Mouse (Mus musculus): ENCODE data around the gene Stard13. TPM values are rescaled to one million over a fixed set of nuclear protein-coding genes. Genes with fewer than 3 reads are reported as not detected.

Stard13 gene
- total and polyA plus RNA-seq, 2 experiments: 7.8 to 21.3 TPM

GRCm38 (mm10) chr5:151069569-151069968 is 164.1 kb downstream of the Stard13 start:
- peaks cover 28% of the 10 kb centered on the region for H3K36me3 ChIP-seq (ENCODE audit: control insufficient read depth, insufficient read depth, low read length)
- 88% methylated on average over 2 of the region's 2 CpGs for WGBS
- no peaks in the 10 kb centered on the region; the same call in 1 of the 2 replicates for H3K79me2 ChIP-seq (ENCODE audit: control insufficient read depth, insufficient read depth, low read length)
- no peaks in the 10 kb centered on the region for H3K4me1 ChIP-seq (ENCODE audit: control insufficient read depth, insufficient read depth, low read length)
- no peak overlapping the region for H3K27ac ChIP-seq (replicated peaks; ENCODE audit: insufficient read depth, low read depth, low read length)
- no peak for DNase-seq (ENCODE audit: extremely low read depth, low read depth, low spot score)
- TF ChIP-seq POLR2A (IDR thresholded peaks at IDR 0.05; ENCODE audit: extremely low read depth, insufficient read depth, low read length) (no peak), CTCF (IDR thresholded peaks at IDR 0.05; ENCODE audit: low read depth, low read length) (no peak)
- no peaks in the 10 kb centered on the region for H3K27me3 ChIP-seq (ENCODE audit: control insufficient read depth, insufficient read depth, low read length)
- H3K9ac ChIP-seq (ENCODE audit: low read depth, low read length): no peak overlapping the region
- no peak overlapping the region for H3K4me3 ChIP-seq (ENCODE audit: insufficient read depth, low read depth, low read length)

GRCm38 (mm10) chr5:151066016-151066415 is 167.6 kb downstream of the Stard13 start:
- Histone ChIP-seq H3K36me3 (ENCODE audit: control insufficient read depth, insufficient read depth, low read length) (peaks cover 36% of the 10 kb centered on the region), H3K4me1 (ENCODE audit: control insufficient read depth, insufficient read depth, low read length) (peaks cover 3% of the 10 kb centered on the region; the same call in 1 of the 2 replicates), H3K79me2 (ENCODE audit: control insufficient read depth, insufficient read depth, low read length) (no peaks in the 10 kb centered on the region), H3K9ac (ENCODE audit: low read depth, low read length) (no peak overlapping the region), H3K27me3 (ENCODE audit: control insufficient read depth, insufficient read depth, low read length) (no peaks in the 10 kb centered on the region), H3K4me3 (ENCODE audit: insufficient read depth, low read depth, low read length) (no peak overlapping the region), H3K27ac (replicated peaks; ENCODE audit: insufficient read depth, low read depth, low read length) (no peak overlapping the region)
- 90% methylated on average over 5 of the region's 5 CpGs for WGBS
- TF ChIP-seq POLR2A (IDR thresholded peaks at IDR 0.05; ENCODE audit: extremely low read depth, insufficient read depth, low read length) (no peak), CTCF (IDR thresholded peaks at IDR 0.05; ENCODE audit: low read depth, low read length) (no peak)
- no peak for DNase-seq (ENCODE audit: extremely low read depth, low read depth, low spot score)

- peaks cover 7% of the 10 kb centered on the region; the same call in 1 of the 2 replicates for H3K4me1 ChIP-seq (ENCODE audit: control insufficient read depth, insufficient read depth, low read length)
- H3K27me3 ChIP-seq (ENCODE audit: control insufficient read depth, insufficient read depth, low read length): no peaks in the 10 kb centered on the region
- H3K79me2 ChIP-seq (ENCODE audit: control insufficient read depth, insufficient read depth, low read length): no peaks in the 10 kb centered on the region
- H3K36me3 ChIP-seq (ENCODE audit: control insufficient read depth, insufficient read depth, low read length): peaks cover 32% of the 10 kb centered on the region
- no peak overlapping the region for H3K4me3 ChIP-seq (ENCODE audit: insufficient read depth, low read depth, low read length)
- H3K9ac ChIP-seq (ENCODE audit: low read depth, low read length): no peak overlapping the region
- TF ChIP-seq CTCF (IDR thresholded peaks at IDR 0.05; ENCODE audit: low read depth, low read length) (no peak), POLR2A (IDR thresholded peaks at IDR 0.05; ENCODE audit: extremely low read depth, insufficient read depth, low read length) (no peak)
- no peak overlapping the region for H3K27ac ChIP-seq (replicated peaks; ENCODE audit: insufficient read depth, low read depth, low read length)
- DNase-seq (ENCODE audit: extremely low read depth, low read depth, low spot score): no peak
- WGBS: 88% methylated on average over 1 of the region's 1 CpGs
Measured at GRCm38 (mm10) chr5:151065228-151065627, 168.4 kb downstream of the Stard13 start.

- 99% methylated on average over 2 of the region's 2 CpGs for WGBS
Measured at GRCm38 (mm10) chr5:151061942-151062341, 171.7 kb downstream of the Stard13 start.

GRCm38 (mm10) chr5:151060476-151060875 is 173.2 kb downstream of the Stard13 start:
- Histone ChIP-seq H3K4me1 (ENCODE audit: control insufficient read depth, insufficient read depth, low read length) (peaks cover 13% of the 10 kb centered on the region; the same call in 1 of the 2 replicates), H3K9ac (ENCODE audit: low read depth, low read length) (peak overlapping the region; percentile 31), H3K4me3 (ENCODE audit: insufficient read depth, low read depth, low read length) (no peak overlapping the region), H3K27me3 (ENCODE audit: control insufficient read depth, insufficient read depth, low read length) (no peaks in the 10 kb centered on the region), H3K27ac (replicated peaks; ENCODE audit: insufficient read depth, low read depth, low read length) (peak overlapping the region; percentile 65), H3K79me2 (ENCODE audit: control insufficient read depth, insufficient read depth, low read length) (no peaks in the 10 kb centered on the region), H3K36me3 (ENCODE audit: control insufficient read depth, insufficient read depth, low read length) (peaks cover 41% of the 10 kb centered on the region)
- peak; percentile 9; the same call in 1 of the 2 replicates for TF ChIP-seq CTCF (IDR thresholded peaks at IDR 0.05; ENCODE audit: low read depth, low read length)
- TF ChIP-seq POLR2A (IDR thresholded peaks at IDR 0.05; ENCODE audit: extremely low read depth, insufficient read depth, low read length): no peak
- no peak for DNase-seq (ENCODE audit: extremely low read depth, low read depth, low spot score)
- 75% methylated on average over 12 of the region's 12 CpGs for WGBS

More at GRCm38 (mm10) chr5:151061942-151062341, 171.7 kb downstream of the Stard13 start:
- Histone ChIP-seq H3K9ac (ENCODE audit: low read depth, low read length) (no peak overlapping the region), H3K36me3 (ENCODE audit: control insufficient read depth, insufficient read depth, low read length) (peaks cover 32% of the 10 kb centered on the region), H3K27ac (replicated peaks; ENCODE audit: insufficient read depth, low read depth, low read length) (no peak overlapping the region), H3K4me1 (ENCODE audit: control insufficient read depth, insufficient read depth, low read length) (peaks cover 13% of the 10 kb centered on the region; the same call in 1 of the 2 replicates), H3K79me2 (ENCODE audit: control insufficient read depth, insufficient read depth, low read length) (no peaks in the 10 kb centered on the region), H3K27me3 (ENCODE audit: control insufficient read depth, insufficient read depth, low read length) (no peaks in the 10 kb centered on the region), H3K4me3 (ENCODE audit: insufficient read depth, low read depth, low read length) (no peak overlapping the region)
- no peak for DNase-seq (ENCODE audit: extremely low read depth, low read depth, low spot score)
- TF ChIP-seq POLR2A (IDR thresholded peaks at IDR 0.05; ENCODE audit: extremely low read depth, insufficient read depth, low read length) (no peak), CTCF (IDR thresholded peaks at IDR 0.05; ENCODE audit: low read depth, low read length) (no peak)

GRCm38 (mm10) chr5:151059772-151060171 is 173.9 kb downstream of the Stard13 start:
- Histone ChIP-seq H3K9ac (ENCODE audit: low read depth, low read length) (no peak overlapping the region), H3K79me2 (ENCODE audit: control insufficient read depth, insufficient read depth, low read length) (no peaks in the 10 kb centered on the region), H3K27me3 (ENCODE audit: control insufficient read depth, insufficient read depth, low read length) (no peaks in the 10 kb centered on the region), H3K4me1 (ENCODE audit: control insufficient read depth, insufficient read depth, low read length) (peaks cover 13% of the 10 kb centered on the region; the same call in 1 of the 2 replicates), H3K27ac (replicated peaks; ENCODE audit: insufficient read depth, low read depth, low read length) (no peak overlapping the region; the same call in 1 of the 2 replicates), H3K36me3 (ENCODE audit: control insufficient read depth, insufficient read depth, low read length) (peaks cover 45% of the 10 kb centered on the region), H3K4me3 (ENCODE audit: insufficient read depth, low read depth, low read length) (no peak overlapping the region)
- TF ChIP-seq POLR2A (IDR thresholded peaks at IDR 0.05; ENCODE audit: extremely low read depth, insufficient read depth, low read length) (no peak), CTCF (IDR thresholded peaks at IDR 0.05; ENCODE audit: low read depth, low read length) (no peak)
- WGBS: 53% methylated on average over 5 of the region's 5 CpGs
- no peak for DNase-seq (ENCODE audit: extremely low read depth, low read depth, low spot score)
